Mouse (Mus musculus) midbrain, embryonic 11.5 days (tissue): ENCODE results near the gene Efna4. TPM values are rescaled to one million over a fixed set of nuclear protein-coding genes. Genes with fewer than 3 reads are reported as not detected.

Experiments used
- ATAC-seq: fragments of 200-750 bp; cut with Nextera tagmentation; 2 replicates; pipeline ENCODE4 v1.8.0; 2017; ENCODE audit warnings: moderate TSS enrichment, moderate library complexity; ENCODE audit not compliant: low FRiP score
- DNase-seq: peaks from one replicate; pipeline ENCODE4 v3.0.0; 2015; ENCODE audit warnings: low spot score; ENCODE audit errors: missing footprints
- H3K27ac ChIP-seq: fragments of 300-500 bp; sonication (generic); 2 replicates; pipeline ENCODE4 v1.5.1; 2014; ENCODE audit warnings: low read depth, low read length
- H3K27me3 ChIP-seq: fragments of 300-500 bp; sonication (generic); 2 replicates; pipeline ENCODE4 v1.6.1; 2014; ENCODE audit warnings: mild to moderate bottlenecking, low read length, moderate library complexity, mixed read lengths; ENCODE audit not compliant: control insufficient read depth, insufficient read depth
- H3K36me3 ChIP-seq: fragments of 300-500 bp; sonication (generic); 2 replicates; pipeline ENCODE4 v1.6.1; 2014; ENCODE audit warnings: mild to moderate bottlenecking, low read length, moderate library complexity, mixed read lengths; ENCODE audit not compliant: control insufficient read depth, insufficient read depth
- H3K4me1 ChIP-seq: fragments of 300-500 bp; sonication (generic); 2 replicates; pipeline ENCODE4 v1.6.1; 2014; ENCODE audit warnings: low read length; ENCODE audit not compliant: control insufficient read depth, insufficient read depth
- H3K4me2 ChIP-seq: fragments of 300-500 bp; sonication (generic); 2 replicates; pipeline ENCODE4 v1.6.1; 2014; ENCODE audit warnings: mild to moderate bottlenecking, moderate library complexity
- H3K4me3 ChIP-seq: fragments of 300-500 bp; sonication (generic); 2 replicates; pipeline ENCODE4 v1.5.1; 2014; ENCODE audit warnings: low read depth, low read length
- H3K9ac ChIP-seq: fragments of 300-500 bp; sonication (generic); 2 replicates; pipeline ENCODE4 v1.6.1; 2014; ENCODE audit warnings: low read length
- H3K9me3 ChIP-seq: fragments of 300-500 bp; sonication (generic); 2 replicates; pipeline ENCODE4 v1.6.1; 2016; ENCODE audit warnings: low read length; ENCODE audit not compliant: control insufficient read depth
- WGBS: fragments of 180-500 bp; shearing (Covaris S2); extraction: QIAGEN DNeasy Blood & Tissue Kit; methylation state at CpG from one replicate; pipeline ENCODE4 v1.1.7; 2014; 5-methylcytosine and 5-hydroxymethylcytosine counted together
- polyA plus RNA-seq: library from polyadenylated mRNA; unstranded; fragments of >200 nt; fragmentation: Nextera tagmentation; extraction: Ambion mirVana; gene quantifications from 2 replicates; pipeline ENCODE4 v1.2.1, GENCODE M21; 2014

Efna4 gene
- polyA plus RNA-seq, 1 experiment from 2014 or later = 15.3 TPM

DNA sequence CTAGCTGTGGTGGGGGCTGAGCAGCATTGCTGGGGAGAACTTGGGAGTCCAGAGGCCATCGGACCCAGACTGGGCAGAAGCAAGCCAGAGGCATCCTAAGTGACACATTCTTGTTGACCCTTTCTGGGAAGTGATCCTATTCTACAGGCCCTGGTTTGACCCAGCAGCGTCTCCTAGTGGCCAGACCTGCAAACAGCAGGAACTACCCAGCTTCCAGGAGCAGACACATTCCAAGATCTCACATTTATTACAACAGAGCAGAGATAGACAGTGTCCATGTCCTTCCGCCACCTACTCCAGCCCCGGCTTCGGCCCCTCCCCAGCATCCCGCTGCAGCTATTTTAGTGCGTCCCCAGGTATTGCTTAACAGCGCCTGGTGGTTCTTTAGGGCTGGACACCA, 1.6 kb upstream of the Efna4 start:
- ATAC-seq = 0 out of 2 replicates have a peak, but pooled peaks have one; percentile 3
- no peaks in the 10 kb centered on the region for H3K9me3 ChIP-seq
- peaks cover 26% of the 10 kb centered on the region for H3K4me1 ChIP-seq
- H3K4me3 ChIP-seq = no peak overlapping the region
- H3K27ac ChIP-seq = no peak overlapping the region
- H3K36me3 ChIP-seq = no peaks in the 10 kb centered on the region
- no peak overlapping the region for H3K9ac ChIP-seq
- WGBS = 29% methylated on average over 8 of the region's 8 CpGs
- peaks cover 5% of the 10 kb centered on the region; the same call in 1 of the 2 replicates for H3K27me3 ChIP-seq
- peak; percentile 99 for DNase-seq
- peak overlapping the region; percentile 5; the same call in 1 of the 2 replicates for H3K4me2 ChIP-seq

DNA sequence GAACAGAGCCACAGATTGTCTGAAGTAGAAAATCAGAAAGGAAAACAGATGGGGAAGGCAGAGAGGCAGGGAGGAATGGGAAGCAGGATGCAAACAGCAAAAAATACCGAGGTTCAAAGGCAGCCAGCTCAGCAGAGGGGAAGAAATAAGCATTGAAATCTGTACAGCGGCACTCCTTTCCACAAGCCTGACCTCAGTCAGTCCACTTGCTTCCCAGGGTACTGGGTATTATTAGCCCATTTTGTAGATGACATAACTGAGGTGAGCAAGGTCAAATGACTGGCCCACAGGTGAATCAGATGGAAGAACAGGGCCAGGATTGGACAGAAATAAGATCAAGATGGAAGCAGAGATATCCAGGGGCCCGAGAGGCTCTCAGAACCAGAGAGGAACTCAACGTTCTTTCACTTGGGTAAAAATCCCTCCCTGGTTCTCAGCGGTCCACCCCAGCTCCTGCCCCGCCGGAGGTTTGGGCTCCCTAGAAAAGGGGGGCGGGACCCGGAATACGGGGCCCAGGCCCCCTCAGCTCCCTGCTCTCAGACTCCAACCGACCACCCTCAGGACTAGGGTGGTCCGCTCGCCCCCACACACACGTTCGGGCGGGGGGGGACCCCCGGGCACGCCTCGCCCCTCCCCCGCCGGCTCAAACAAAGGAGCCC, 637 bp downstream of the Efna4 start:
- no peaks in the 10 kb centered on the region for H3K9me3 ChIP-seq
- peak overlapping the region; percentile 90 for H3K9ac ChIP-seq
- ATAC-seq (no peak; the same call in 1 of the 2 replicates), DNase-seq (peak; percentile 90)
- H3K36me3 ChIP-seq = no peaks in the 10 kb centered on the region
- H3K4me3 ChIP-seq = peak overlapping the region; percentile 68
- under 1% methylated on average over 21 of the region's 21 CpGs for WGBS
- peaks cover 5% of the 10 kb centered on the region; the same call in 1 of the 2 replicates for H3K27me3 ChIP-seq
- peak overlapping the region; percentile 55 for H3K4me2 ChIP-seq
- H3K4me1 ChIP-seq = peaks cover 36% of the 10 kb centered on the region
- peak overlapping the region; percentile 60; the same call in 1 of the 2 replicates for H3K27ac ChIP-seq

DNA sequence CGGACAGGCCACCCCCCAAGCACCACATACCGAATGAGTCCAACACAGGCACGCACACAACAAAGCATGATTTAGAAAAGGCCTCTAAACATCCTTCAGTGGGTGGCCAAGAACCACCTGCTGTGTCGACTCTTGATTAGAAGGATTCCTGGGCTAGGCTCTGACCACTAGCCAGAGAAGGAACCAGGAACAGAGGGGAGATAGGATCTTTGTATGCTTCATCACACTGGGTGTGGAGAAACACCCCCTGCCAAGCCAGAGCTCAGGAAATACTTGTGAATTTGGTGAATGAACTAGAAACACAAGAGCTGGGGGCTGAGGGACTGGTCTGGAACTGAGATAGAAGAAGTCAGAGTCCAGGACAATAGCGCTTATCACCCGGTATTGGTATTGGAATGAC, 1.3 kb downstream of the Efna4 start:
- H3K4me1 ChIP-seq = peaks cover 41% of the 10 kb centered on the region
- ATAC-seq = no peak
- peak; percentile 91 for DNase-seq
- peaks cover 9% of the 10 kb centered on the region; the same call in 1 of the 2 replicates for H3K27me3 ChIP-seq
- peak overlapping the region; percentile 55 for H3K4me2 ChIP-seq
- H3K36me3 ChIP-seq = no peaks in the 10 kb centered on the region
- WGBS = 3% methylated on average over 6 of the region's 6 CpGs
- no peak overlapping the region for H3K27ac ChIP-seq
- peak overlapping the region; percentile 68 for H3K4me3 ChIP-seq
- H3K9me3 ChIP-seq = no peaks in the 10 kb centered on the region
- H3K9ac ChIP-seq = peak overlapping the region; percentile 90

DNA sequence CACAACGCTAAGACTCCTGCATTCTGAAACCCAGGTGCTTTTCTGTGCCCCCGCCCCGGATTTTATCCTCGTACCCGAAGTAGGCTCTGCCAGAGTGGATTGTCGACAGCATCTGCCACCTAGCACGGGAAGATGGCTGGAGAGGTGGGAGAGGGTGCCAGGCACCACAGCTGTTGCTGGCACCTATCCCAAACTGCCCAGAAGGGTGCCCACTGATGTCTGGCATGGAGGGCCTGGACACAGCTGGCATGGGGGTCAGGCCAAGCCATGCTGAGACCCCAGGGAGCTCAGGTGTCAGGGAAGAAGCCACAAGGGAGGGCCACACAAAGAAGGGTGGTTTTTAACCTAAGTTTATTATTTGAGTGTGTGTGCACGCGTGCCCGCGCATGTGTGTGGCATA, 4.8 kb downstream of the Efna4 start:
- peak overlapping the region; percentile 17; the same call in 1 of the 2 replicates for H3K9ac ChIP-seq
- WGBS = 63% methylated on average over 11 of the region's 11 CpGs
- H3K4me3 ChIP-seq = no peak overlapping the region
- H3K4me1 ChIP-seq = peaks cover 38% of the 10 kb centered on the region
- no peak for ATAC-seq
- DNase-seq = no peak
- no peaks in the 10 kb centered on the region for H3K9me3 ChIP-seq
- no peak overlapping the region for H3K4me2 ChIP-seq
- H3K27ac ChIP-seq = no peak overlapping the region
- peaks cover 14% of the 10 kb centered on the region; the same call in 1 of the 2 replicates for H3K27me3 ChIP-seq
- no peaks in the 10 kb centered on the region for H3K36me3 ChIP-seq

DNA sequence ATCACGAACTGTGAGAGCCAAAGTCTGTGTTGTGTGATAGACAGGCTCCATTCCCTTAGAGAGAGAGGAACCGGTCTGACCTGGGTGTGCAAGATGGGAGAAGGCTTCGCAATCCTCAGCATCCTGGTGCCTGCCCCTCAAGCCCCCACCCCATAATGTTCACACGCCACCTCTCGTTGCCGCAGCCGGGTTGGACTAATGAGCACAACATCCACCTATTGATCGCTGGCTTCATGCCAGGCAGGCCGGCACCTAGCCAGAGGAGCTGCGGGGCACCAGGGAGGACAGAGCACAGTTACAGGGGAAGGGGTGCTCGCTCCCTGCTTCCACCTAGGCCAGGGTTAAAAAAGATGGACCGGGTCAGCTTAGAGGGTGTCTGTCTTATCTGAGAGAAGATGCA, 5.4 kb downstream of the Efna4 start:
- Histone ChIP-seq H3K9me3 (no peaks in the 10 kb centered on the region), H3K4me3 (no peak overlapping the region), H3K27ac (peak overlapping the region; percentile 25; the same call in 1 of the 2 replicates), H3K36me3 (no peaks in the 10 kb centered on the region), H3K9ac (0 out of 2 replicates have a peak overlapping the region, but pooled peaks have one; percentile 12), H3K27me3 (peaks cover 14% of the 10 kb centered on the region; the same call in 1 of the 2 replicates), H3K4me2 (no peak overlapping the region), H3K4me1 (peaks cover 38% of the 10 kb centered on the region)
- no peak for ATAC-seq
- peak; percentile 88 for DNase-seq
- WGBS = 41% methylated on average over 12 of the region's 12 CpGs

DNA sequence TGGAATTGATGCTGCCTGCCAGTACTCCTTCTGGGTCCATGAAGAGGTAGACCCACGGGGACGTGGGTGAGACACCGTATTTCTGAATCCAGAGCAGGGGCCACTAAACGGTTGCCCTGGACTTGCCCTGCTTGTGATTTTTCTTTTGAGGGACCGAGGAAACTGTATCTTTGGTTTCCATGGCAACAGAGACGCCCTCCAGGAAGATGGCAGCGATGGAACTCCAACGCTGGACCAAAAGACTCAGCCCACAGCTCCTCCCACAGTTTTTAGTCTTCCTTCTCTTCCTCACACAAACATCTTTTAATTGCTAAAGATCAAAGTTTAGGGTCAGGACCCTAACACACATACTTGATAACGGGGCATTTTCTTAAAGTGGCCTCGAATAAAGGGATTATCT, 5.8 kb downstream of the Efna4 start:
- Histone ChIP-seq H3K9me3 (no peaks in the 10 kb centered on the region), H3K27ac (no peak overlapping the region), H3K4me3 (no peak overlapping the region), H3K36me3 (no peaks in the 10 kb centered on the region), H3K4me1 (peaks cover 36% of the 10 kb centered on the region), H3K9ac (0 out of 2 replicates have a peak overlapping the region, but pooled peaks have one; percentile 12), H3K4me2 (no peak overlapping the region), H3K27me3 (peaks cover 14% of the 10 kb centered on the region; the same call in 1 of the 2 replicates)
- 31% methylated on average over 10 of the region's 10 CpGs for WGBS
- peak; percentile 83 for DNase-seq
- no peak for ATAC-seq

DNA sequence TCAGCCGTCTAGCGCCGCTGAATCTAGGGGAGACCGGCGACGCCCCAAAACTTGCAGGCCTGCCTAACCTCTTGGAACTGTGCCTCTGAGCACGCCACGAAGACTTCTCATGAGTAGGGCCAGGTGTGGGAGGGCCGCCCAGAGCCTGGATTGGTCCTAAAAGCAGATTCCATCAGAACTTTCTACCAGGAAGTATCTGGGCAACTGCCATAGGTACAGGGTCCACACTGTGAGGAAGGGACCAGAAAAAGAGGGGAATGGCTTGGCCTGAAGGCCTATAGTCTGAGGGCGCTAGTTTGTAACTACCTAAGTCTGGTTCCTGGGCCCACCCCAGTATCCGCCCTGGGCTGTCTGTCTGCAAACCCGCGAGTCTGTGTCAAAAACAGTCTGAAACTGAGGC, 6.3 kb downstream of the Efna4 start:
- DNase-seq (no peak), ATAC-seq (no peak)
- no peaks in the 10 kb centered on the region for H3K9me3 ChIP-seq
- no peaks in the 10 kb centered on the region for H3K36me3 ChIP-seq
- H3K4me3 ChIP-seq = no peak overlapping the region
- H3K27me3 ChIP-seq = peaks cover 14% of the 10 kb centered on the region; the same call in 1 of the 2 replicates
- no peak overlapping the region; the same call in 1 of the 2 replicates for H3K4me2 ChIP-seq
- H3K27ac ChIP-seq = no peak overlapping the region
- 69% methylated on average over 13 of the region's 13 CpGs for WGBS
- peaks cover 31% of the 10 kb centered on the region for H3K4me1 ChIP-seq
- no peak overlapping the region for H3K9ac ChIP-seq

DNA sequence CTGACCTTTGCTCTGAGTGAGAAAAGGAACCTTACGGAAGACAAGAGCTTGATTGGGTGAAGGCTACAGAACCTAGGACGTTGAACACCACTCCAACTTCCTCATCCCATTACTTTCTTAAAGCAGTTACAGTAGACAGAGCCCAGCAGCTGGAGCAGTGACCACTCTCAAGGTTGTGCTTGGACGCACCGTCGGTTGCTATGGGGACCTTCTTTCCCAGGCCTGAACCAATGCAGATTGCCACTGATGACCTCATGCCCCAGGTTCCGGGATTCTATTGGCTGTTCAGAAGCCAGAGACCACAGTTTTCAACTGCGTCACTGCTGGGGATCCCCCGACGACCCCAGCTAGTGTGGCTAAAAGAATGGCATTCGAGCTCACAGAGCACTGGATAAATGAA, 6.9 kb downstream of the Efna4 start:
- DNase-seq = no peak
- 16% methylated on average over 10 of the region's 10 CpGs for WGBS

DNA sequence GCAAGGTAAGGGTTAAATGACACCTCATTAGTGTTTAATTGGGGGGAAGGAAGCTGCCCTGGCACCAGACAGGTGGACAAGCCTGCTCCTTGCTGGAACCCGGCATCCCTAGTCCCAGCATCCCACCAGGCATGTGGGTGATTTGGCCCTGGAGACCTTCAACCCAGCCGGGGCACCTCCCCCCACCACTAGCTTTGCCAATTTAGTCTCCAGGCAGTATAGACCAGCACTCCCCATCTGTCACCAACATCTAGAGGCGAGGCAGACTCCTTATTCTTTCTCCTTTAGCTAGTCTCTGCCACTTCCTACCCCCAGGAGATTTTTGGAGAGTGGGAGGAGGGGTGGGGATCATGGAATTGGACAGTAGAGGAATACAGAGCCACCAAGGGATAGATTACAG, 7.5 kb downstream of the Efna4 start:
- DNase-seq (peak; percentile 79), ATAC-seq (no peak)
- Histone ChIP-seq H3K9me3 (no peaks in the 10 kb centered on the region), H3K4me1 (peaks cover 26% of the 10 kb centered on the region), H3K27ac (no peak overlapping the region), H3K4me3 (no peak overlapping the region), H3K9ac (no peak overlapping the region), H3K4me2 (no peak overlapping the region), H3K36me3 (no peaks in the 10 kb centered on the region), H3K27me3 (peaks cover 14% of the 10 kb centered on the region; the same call in 1 of the 2 replicates)
- WGBS = 71% methylated on average over 3 of the region's 3 CpGs

More for the DNA sequence above, 6.9 kb downstream of the Efna4 start:
- peaks cover 14% of the 10 kb centered on the region; the same call in 1 of the 2 replicates for H3K27me3 ChIP-seq
- peak; percentile 47; the same call in 1 of the 2 replicates for ATAC-seq
- no peak overlapping the region for H3K4me3 ChIP-seq
- H3K9me3 ChIP-seq = no peaks in the 10 kb centered on the region
- H3K4me2 ChIP-seq = no peak overlapping the region
- no peak overlapping the region for H3K27ac ChIP-seq
- H3K4me1 ChIP-seq = peaks cover 26% of the 10 kb centered on the region
- H3K9ac ChIP-seq = no peak overlapping the region
- no peaks in the 10 kb centered on the region for H3K36me3 ChIP-seq
